Mouse (Mus musculus): ENCODE measurements around the gene Gm20873.
"Not testable (repeated sequence)": the region's sequence is repeated elsewhere in the genome, so short reads cannot be mapped to it uniquely, and the experiment has no call there.

Gene Gm20873

GRCm38 (mm10) chrY:6266798-6267197 is at the start of gene Gm20873:
Gm20873 (plus strand) TSS chrY:6267098.
- not testable (repeated sequence) for DNase-seq (ENCODE audit: low read depth, low spot score)

- DNase-seq (ENCODE audit: low read depth, low spot score): not testable (repeated sequence)
These were observed 29.0 kb upstream of the Gm20873 start, which contains the start of gene Gm21746 for GRCm38 (mm10) chrY:6237895-6238294. Gm21746 (minus strand) TSS chrY:6237995.

Data from retina, postnatal 7 days (tissue).